Mouse (Mus musculus) embryo, embryonic 11 days (tissue): ENCODE measurements around the gene Gcc2.
"Not testable (repeated sequence)": the region's sequence is repeated elsewhere in the genome, so short reads cannot be mapped to it uniquely, and the experiment has no call there.

Experiments used
- DNase-seq: peaks from one replicate; pipeline ENCODE4 v3.0.0-alpha.2; 2015

Gene Gcc2

DNA sequence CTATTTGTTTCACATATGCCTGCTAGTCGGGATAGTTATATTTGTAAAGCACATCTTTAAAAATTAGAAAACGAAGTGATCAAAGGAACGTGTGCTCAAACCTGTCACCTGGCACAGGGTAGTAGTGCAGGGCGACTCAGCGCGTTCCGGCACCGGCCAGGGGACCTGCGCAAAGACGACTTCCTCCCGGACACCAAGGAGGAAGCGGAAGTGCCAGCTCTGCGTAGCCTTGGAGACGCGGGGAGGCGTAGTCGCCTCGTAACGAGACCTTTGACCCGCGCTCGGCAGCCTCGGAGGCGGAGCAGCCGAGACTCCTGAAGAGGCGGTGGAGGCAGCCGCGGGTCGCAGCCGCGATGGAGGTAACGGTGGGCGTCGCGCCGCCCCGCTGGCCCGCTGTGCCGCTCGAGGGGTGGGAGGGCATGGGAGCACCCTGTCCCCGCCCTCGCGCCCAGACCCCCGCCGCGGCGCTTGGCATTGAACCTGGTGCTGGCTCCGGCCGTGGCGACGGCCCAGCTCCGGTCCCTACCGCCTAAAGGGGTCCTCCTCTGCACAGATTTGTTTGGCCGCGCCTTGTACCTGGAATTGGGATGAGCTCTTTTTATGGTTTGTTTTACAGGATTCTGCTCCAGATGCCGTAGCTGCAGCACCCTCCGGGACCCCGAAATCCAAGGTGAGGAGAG is at the start of gene Gcc2:
Gcc2 (plus strand) TSS at position 285 of the 680 bp plus-strand sequence.
- peak; percentile 98 for DNase-seq

- no peak for DNase-seq
Observed at GRCm38 (mm10) chr10:58205986-58206385, 49.3 kb upstream of the Gcc2 start.

DNA sequence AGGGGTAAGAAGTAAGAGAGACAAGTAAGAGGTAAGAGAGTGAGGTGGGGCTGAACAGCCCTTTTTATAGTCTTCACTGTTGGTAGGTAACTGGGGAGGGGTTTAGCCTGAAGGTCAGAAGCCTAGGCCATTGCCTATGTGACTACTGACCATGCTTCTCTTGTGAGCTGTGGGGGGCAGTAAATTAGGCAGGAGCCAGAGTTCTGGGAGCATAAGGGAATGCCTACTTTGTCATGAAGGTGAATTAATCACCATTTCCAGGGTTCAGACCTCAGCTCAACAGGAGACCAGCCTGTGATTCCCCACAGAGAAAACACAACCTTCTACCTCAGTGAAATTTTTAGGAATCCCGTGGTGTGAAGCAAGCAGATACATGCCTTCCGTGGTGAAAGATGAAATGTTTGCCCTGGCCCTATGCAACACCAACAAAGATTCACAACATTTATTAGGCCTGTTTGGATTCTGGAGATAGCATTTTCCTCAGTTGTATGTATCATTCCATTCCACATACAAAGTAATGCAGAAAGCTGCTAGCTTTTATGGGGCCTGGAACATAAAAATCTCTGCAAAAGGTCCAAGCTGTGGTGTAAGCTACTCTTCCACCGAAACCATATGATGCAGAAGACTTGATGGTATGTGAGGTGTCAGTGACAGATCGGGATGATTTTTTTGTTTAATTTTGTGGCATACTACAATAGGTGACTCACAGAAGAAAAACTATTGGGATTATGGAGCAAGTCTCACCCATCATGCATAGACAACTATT is 48.5 kb upstream of the Gcc2 start:
- no peak for DNase-seq

GRCm38 (mm10) chr10:58209710-58210467 is 45.4 kb upstream of the Gcc2 start:
- no peak for DNase-seq

- no peak for DNase-seq
Observed at GRCm38 (mm10) chr10:58210514-58210913, 44.8 kb upstream of the Gcc2 start.

DNA sequence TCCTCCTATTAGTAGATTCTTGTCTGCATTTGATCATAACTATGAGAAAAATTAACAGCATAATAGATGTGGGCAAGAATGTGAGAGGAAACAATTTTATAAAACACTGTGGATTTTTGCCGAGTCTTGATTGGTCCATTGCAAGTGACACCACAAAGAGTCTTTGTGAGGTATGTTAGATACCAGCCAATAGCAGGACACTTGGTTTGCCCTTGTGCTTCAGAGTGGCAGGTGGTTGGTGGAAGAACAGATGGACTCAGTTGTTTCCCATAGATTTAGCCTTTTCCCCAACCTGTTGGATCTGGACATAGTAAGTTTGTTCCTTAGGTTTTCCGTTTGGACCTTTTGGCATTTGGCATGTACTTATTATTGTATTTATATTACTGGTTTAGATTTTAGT is 44.1 kb upstream of the Gcc2 start:
- DNase-seq = no peak

DNA sequence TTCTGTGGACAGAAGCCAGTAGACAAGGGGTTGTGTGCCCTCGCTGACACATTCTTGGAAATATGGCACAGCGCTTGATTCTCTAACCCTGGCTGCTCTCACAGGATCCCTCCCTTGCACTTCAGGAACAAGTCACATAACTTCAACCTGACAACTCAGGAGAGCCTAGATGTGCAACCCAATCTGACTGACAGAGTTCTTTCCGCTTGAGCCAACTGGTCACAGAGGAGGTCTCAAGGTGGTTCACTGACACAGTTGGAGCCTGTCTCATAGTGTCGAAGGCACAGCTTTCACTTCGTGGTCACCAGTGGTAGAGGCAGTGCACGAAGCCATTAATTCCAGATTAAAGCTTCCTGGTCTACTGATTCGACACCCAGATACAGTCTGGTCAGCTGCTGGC is 43.1 kb upstream of the Gcc2 start:
- DNase-seq = no peak

DNA sequence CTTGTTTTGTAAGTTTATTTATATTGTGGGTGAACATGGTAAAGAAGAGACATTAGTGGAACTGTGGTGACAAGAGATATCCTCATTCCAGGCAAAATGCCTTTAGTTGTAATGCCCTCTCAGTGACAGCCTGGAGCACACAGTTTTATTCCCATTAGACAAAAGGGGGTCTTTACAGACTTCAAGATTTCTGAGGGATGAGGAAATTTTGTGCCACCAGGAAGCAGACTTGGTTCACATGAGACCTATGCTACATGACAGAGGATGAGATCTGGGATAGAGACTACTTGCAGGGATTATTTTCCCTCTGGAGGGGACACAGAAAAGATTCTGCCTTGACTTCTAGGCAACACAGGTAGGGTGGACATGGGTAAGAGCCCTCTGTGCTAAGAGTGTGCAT is 40.8 kb upstream of the Gcc2 start:
- DNase-seq = no peak

GRCm38 (mm10) chr10:58214934-58215333 is 40.4 kb upstream of the Gcc2 start:
- no peak for DNase-seq

- DNase-seq = no peak
Observed at GRCm38 (mm10) chr10:58215353-58215752, 39.9 kb upstream of the Gcc2 start.

DNA sequence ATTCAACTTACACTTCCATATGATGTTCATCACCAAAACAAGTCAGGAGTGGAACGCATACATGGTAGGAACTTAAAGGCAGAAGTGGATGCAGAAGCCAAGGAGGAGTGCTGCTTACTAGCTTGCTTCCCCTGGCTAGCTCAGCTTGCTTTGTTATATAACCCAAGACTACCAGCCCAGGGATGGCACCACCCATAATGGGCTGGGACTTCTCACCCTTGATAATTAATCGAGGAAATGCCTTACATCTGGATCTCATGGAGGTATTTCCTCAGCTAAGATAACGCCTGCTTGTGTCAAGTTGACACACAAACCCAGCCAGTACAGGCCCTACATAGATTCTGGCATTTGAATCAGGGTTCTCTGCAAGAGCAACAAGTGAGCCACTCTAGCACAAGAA is 37.9 kb upstream of the Gcc2 start:
- DNase-seq = no peak

- DNase-seq = no peak
Observed at GRCm38 (mm10) chr10:58220726-58221125, 34.6 kb upstream of the Gcc2 start.

DNA sequence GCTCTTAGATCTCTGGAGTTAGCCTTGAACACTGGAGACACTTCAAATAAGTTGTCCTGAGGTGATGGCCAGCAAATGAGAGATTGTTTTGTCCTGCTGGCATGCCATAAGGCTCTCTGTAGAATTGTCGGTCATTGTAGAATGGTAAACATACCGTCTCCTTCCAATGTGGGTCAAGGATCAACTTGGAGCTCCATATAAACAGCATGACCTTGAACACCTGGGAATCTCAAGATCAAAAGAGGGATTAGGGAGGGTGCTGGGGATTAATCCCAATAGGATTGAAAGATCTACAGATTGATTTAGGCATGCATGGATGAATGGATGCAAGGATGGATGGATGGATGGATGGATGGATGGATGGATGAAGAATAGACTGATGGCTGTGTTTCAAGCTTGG is 33.7 kb upstream of the Gcc2 start:
- not testable (repeated sequence) for DNase-seq

DNA sequence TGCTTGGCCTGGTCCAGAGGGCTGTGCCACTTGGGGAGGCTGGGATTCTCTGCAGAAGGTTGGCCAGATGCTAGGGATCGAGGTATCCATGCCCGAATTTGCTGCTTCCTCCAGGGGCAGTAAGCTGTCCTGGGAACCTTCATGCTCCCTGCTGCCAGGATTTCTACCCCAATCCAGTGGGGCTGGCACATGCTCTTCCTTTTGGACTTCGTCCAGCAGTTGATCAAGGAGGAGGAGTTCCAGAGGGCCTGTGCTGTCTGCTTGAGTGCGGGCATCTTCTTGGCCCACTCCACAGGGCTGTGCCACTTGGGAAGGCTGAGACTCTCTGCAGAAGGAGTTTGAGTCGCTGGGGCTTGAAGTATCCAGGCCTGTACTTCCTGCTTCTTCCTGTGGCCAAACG is 32.1 kb upstream of the Gcc2 start:
- not testable (repeated sequence) for DNase-seq

DNA sequence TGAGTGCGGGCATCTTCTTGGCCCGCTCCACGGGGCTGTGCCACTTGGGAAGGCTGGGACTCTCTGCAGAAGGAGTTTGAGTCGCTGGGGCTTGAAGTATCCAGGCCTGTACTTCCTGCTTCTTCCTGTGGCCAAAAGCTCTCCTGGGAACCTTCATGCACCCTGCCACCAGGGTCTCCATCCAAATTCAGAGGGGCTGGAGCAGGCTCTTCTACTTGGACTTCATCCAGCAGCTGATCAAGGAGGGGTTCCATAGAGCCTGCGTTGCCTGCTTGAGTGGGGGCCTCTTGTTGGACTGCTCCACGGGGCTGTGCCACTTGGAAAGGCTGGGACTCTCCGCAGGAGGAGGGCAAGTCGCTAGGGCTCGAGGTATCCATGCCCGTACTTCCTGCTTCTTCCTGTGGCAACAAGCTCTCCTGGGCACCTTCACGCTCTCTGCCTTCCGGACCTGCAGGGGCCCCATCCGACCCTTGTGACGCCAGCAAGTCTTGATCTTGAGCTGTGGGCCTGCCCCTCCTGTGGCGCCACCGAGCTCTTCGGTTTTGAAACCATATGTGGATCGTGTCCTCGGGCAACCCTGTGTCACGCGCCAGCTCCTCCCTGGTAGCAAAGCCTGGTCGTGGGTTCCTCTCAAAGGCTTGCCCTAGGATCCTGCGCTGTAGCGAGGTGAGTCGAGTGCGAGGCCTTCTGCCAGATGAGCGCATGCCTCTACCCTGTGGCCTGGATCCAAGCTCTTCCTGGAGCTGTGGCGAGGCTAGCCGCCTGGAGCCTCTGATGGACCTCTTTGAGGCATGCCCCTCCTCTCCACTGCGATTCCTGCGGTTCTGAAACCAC is 31.1 kb upstream of the Gcc2 start:
- not testable (repeated sequence) for DNase-seq

GRCm38 (mm10) chr10:58224827-58225785 is 30.2 kb upstream of the Gcc2 start, which contains the start of gene AW822073:
Gene AW822073, minus strand, starts transcription at chr10:58224930.
- not testable (repeated sequence) for DNase-seq

DNA sequence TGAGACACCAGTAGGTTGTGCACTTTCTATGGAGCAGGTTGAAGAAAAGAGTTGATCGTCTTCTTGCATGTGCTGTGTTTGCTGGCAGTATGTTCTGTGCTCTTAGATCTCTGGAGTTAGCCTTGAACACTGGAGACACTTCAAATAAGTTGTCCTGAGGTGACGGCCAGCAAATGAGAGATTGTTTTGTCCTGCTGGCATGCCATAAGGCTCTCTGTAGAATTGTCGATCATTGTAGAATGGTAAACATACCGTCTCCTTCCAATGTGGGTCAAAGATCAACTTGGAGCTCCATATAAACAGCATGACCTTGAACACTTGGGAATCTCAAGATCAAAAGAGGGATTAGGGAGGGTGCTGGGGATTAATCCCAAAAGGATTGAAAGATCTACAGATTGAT is 28.9 kb upstream of the Gcc2 start:
- DNase-seq = peak; percentile 19

DNA sequence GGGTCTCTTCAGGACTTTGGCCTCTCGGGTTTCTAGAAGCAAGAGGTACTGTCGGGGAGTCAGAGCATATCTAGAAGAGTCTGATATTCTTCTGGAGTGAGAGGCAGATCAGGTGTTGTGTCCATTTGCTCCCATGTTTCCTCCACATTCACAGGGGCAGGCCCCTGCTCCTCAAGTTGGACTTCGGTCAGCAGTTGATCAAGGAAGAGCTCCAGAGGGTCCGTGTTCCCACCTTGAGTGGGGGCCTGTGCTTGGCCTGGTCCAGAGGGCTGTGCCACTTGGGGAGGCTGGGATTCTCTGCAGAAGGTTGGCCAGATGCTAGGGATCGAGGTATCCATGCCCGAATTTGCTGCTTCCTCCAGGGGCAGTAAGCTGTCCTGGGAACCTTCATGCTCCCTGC is 27.5 kb upstream of the Gcc2 start:
- not testable (repeated sequence) for DNase-seq

GRCm38 (mm10) chr10:58230021-58230420 is 25.3 kb upstream of the Gcc2 start:
- not testable (repeated sequence) for DNase-seq

- not testable (repeated sequence) for DNase-seq
Observed at GRCm38 (mm10) chr10:58231088-58231487, 24.2 kb upstream of the Gcc2 start.
